Mouse (Mus musculus) hindbrain, embryonic 10.5 days (tissue): ENCODE measurements around the gene Ints6l. TPM values are rescaled to one million over a fixed set of nuclear protein-coding genes. Genes with fewer than 3 reads are reported as not detected.
A peak's percentile ranks its signal among the peaks of the same experiment; 100 is the strongest.
"Not testable (repeated sequence)": the region's sequence is repeated elsewhere in the genome, so short reads cannot be mapped to it uniquely, and the experiment has no call there.

ENCODE experiments used
- DNase-seq: peaks from one replicate; pipeline ENCODE4 v3.0.0-alpha.2; 2017; ENCODE audit warnings: low spot score
- H3K27ac ChIP-seq: fragments of 300-500 bp; sonication (generic); 2 replicates; pipeline ENCODE4 v1.5.1; 2016; ENCODE audit warnings: mild to moderate bottlenecking, moderate library complexity
- H3K27me3 ChIP-seq: fragments of 300-500 bp; sonication (generic); 2 replicates; pipeline ENCODE4 v1.6.1; 2016; ENCODE audit warnings: mild to moderate bottlenecking; ENCODE audit not compliant: poor library complexity, insufficient read depth, severe bottlenecking
- H3K36me3 ChIP-seq: fragments of 300-500 bp; sonication (generic); 2 replicates; pipeline ENCODE4 v1.6.1; 2016; ENCODE audit warnings: mild to moderate bottlenecking, moderate library complexity
- H3K4me1 ChIP-seq: fragments of 300-500 bp; sonication (generic); replicated peaks from 2 replicates; pipeline ENCODE4 v1.6.1; 2016; ENCODE audit warnings: mild to moderate bottlenecking
- H3K4me3 ChIP-seq: fragments of 300-500 bp; sonication (generic); 2 replicates; pipeline ENCODE4 v1.5.1; 2016; ENCODE audit warnings: mild to moderate bottlenecking, moderate library complexity
- H3K9me3 ChIP-seq: fragments of 300-500 bp; sonication (generic); 2 replicates; pipeline ENCODE4 v1.6.1; 2016; ENCODE audit warnings: mild to moderate bottlenecking, moderate library complexity
- WGBS: fragments of 180-500 bp; shearing (Covaris S2); methylation state at CpG from one replicate; pipeline ENCODE4 v1.1.7; 2016; 5-methylcytosine and 5-hydroxymethylcytosine counted together
- polyA plus RNA-seq: library from polyadenylated mRNA; unstranded; fragments of >200 nt; fragmentation: Nextera tagmentation; extraction: Ambion mirVana; gene quantifications from 2 replicates; pipeline ENCODE4 v1.2.1, GENCODE M21; 2016

Gene Ints6l
- polyA plus RNA-seq, 1 experiment from 2014 or later, result 19.4 TPM

- H3K4me3 ChIP-seq, result no peak overlapping the region
Observed at GRCm38 (mm10) chrX:56462020-56462933, 7.6 kb downstream of the Ints6l start.

GRCm38 (mm10) chrX:56464906-56465305 is 10.2 kb downstream of the Ints6l start:
- 94% methylated on average over 1 of the region's 1 CpGs for WGBS

More at GRCm38 (mm10) chrX:56462020-56462933, 7.6 kb downstream of the Ints6l start:
- H3K27me3 ChIP-seq, result no peaks in the 10 kb centered on the region
- H3K9me3 ChIP-seq, result no peaks in the 10 kb centered on the region
- no peak for DNase-seq
- 0 out of 2 replicates have a peak, but pooled peaks cover 4% of the 10 kb centered on the region for H3K36me3 ChIP-seq
- 86% methylated on average over 14 of the region's 14 CpGs for WGBS
- no peaks in the 10 kb centered on the region for H3K4me1 ChIP-seq
- H3K27ac ChIP-seq, result no peak overlapping the region

GRCm38 (mm10) chrX:56467688-56468087 is 13.0 kb downstream of the Ints6l start:
- 67% methylated on average over 4 of the region's 4 CpGs for WGBS
- H3K27ac ChIP-seq, result no peak overlapping the region
- H3K9me3 ChIP-seq, result no peaks in the 10 kb centered on the region
- DNase-seq, result no peak
- H3K27me3 ChIP-seq, result no peaks in the 10 kb centered on the region
- no peaks in the 10 kb centered on the region for H3K4me1 ChIP-seq
- peaks cover 3% of the 10 kb centered on the region; the same call in 1 of the 2 replicates for H3K36me3 ChIP-seq
- no peak overlapping the region for H3K4me3 ChIP-seq

More at GRCm38 (mm10) chrX:56464906-56465305, 10.2 kb downstream of the Ints6l start:
- Histone ChIP-seq H3K4me3 (no peak overlapping the region), H3K27ac (no peak overlapping the region), H3K36me3 (0 out of 2 replicates have a peak, but pooled peaks cover 4% of the 10 kb centered on the region), H3K4me1 (no peaks in the 10 kb centered on the region), H3K9me3 (no peaks in the 10 kb centered on the region), H3K27me3 (no peaks in the 10 kb centered on the region)
- no peak for DNase-seq

- Histone ChIP-seq H3K9me3 (no peaks in the 10 kb centered on the region), H3K27ac (no peak overlapping the region), H3K4me3 (no peak overlapping the region), H3K36me3 (peaks cover 3% of the 10 kb centered on the region; the same call in 1 of the 2 replicates), H3K27me3 (no peaks in the 10 kb centered on the region), H3K4me1 (no peaks in the 10 kb centered on the region)
- DNase-seq, result no peak
- 68% methylated on average over 6 of the region's 6 CpGs for WGBS
Observed at GRCm38 (mm10) chrX:56468422-56468821, 13.8 kb downstream of the Ints6l start.

GRCm38 (mm10) chrX:56474035-56474434 is 19.4 kb downstream of the Ints6l start:
- Histone ChIP-seq H3K9me3 (no peaks in the 10 kb centered on the region), H3K27ac (no peak overlapping the region), H3K27me3 (no peaks in the 10 kb centered on the region), H3K36me3 (peaks cover 3% of the 10 kb centered on the region; the same call in 1 of the 2 replicates), H3K4me1 (no peaks in the 10 kb centered on the region), H3K4me3 (no peak overlapping the region)
- WGBS, result 66% methylated on average over 8 of the region's 8 CpGs
- no peak for DNase-seq

- no peaks in the 10 kb centered on the region for H3K4me1 ChIP-seq
- H3K4me3 ChIP-seq, result no peak overlapping the region
- peaks cover 15% of the 10 kb centered on the region for H3K36me3 ChIP-seq
- no peak overlapping the region for H3K27ac ChIP-seq
- no peak for DNase-seq
- H3K9me3 ChIP-seq, result no peaks in the 10 kb centered on the region
- WGBS, result 88% methylated on average over 3 of the region's 3 CpGs
- H3K27me3 ChIP-seq, result no peaks in the 10 kb centered on the region
Observed at GRCm38 (mm10) chrX:56477553-56477952, 22.9 kb downstream of the Ints6l start.

- H3K27ac ChIP-seq, result no peak overlapping the region
- 62% methylated on average over 3 of the region's 3 CpGs for WGBS
- H3K9me3 ChIP-seq, result no peaks in the 10 kb centered on the region
- H3K36me3 ChIP-seq, result peaks cover 25% of the 10 kb centered on the region
- no peak for DNase-seq
- H3K27me3 ChIP-seq, result no peaks in the 10 kb centered on the region
- no peak overlapping the region for H3K4me3 ChIP-seq
- H3K4me1 ChIP-seq, result no peaks in the 10 kb centered on the region
Observed at GRCm38 (mm10) chrX:56481906-56482305, 27.2 kb downstream of the Ints6l start.

- WGBS, result 33% methylated on average over 1 of the region's 1 CpGs
- DNase-seq, result peak; percentile 55
- Histone ChIP-seq H3K9me3 (no peaks in the 10 kb centered on the region), H3K4me3 (no peak overlapping the region), H3K27ac (no peak overlapping the region), H3K36me3 (peaks cover 5% of the 10 kb centered on the region; the same call in 1 of the 2 replicates), H3K4me1 (no peaks in the 10 kb centered on the region), H3K27me3 (no peaks in the 10 kb centered on the region)
Observed at GRCm38 (mm10) chrX:56489758-56490157, 35.1 kb downstream of the Ints6l start.

- H3K36me3 ChIP-seq, result peaks cover 11% of the 10 kb centered on the region
- no peaks in the 10 kb centered on the region for H3K27me3 ChIP-seq
- 87% methylated on average over 7 of the region's 7 CpGs for WGBS
- H3K27ac ChIP-seq, result no peak overlapping the region
- H3K4me3 ChIP-seq, result no peak overlapping the region
- no peaks in the 10 kb centered on the region for H3K9me3 ChIP-seq
- no peaks in the 10 kb centered on the region for H3K4me1 ChIP-seq
- DNase-seq, result no peak
Observed at GRCm38 (mm10) chrX:56497241-56497640, 42.6 kb downstream of the Ints6l start.

GRCm38 (mm10) chrX:56524442-56524841 is 69.8 kb downstream of the Ints6l start, which contains the start of gene Gm10477:
Gene Gm10477, plus strand, starts transcription at chrX:56524742.
- WGBS, result 90% methylated on average over 6 of the region's 6 CpGs
- H3K27ac ChIP-seq, H3K36me3 ChIP-seq: not testable (repeated sequence)

GRCm38 (mm10) chrX:56531266-56531665 is 76.6 kb downstream of the Ints6l start:
- peak; percentile 51 for DNase-seq
- no peaks in the 10 kb centered on the region for H3K4me1 ChIP-seq
- no peaks in the 10 kb centered on the region for H3K36me3 ChIP-seq
- no peak overlapping the region for H3K4me3 ChIP-seq
- WGBS, result 12% methylated on average over 3 of the region's 3 CpGs
- H3K9me3 ChIP-seq, result no peaks in the 10 kb centered on the region
- no peaks in the 10 kb centered on the region for H3K27me3 ChIP-seq
- no peak overlapping the region for H3K27ac ChIP-seq

More at GRCm38 (mm10) chrX:56524442-56524841, 69.8 kb downstream of the Ints6l start, which contains the start of gene Gm10477:
- H3K4me1 ChIP-seq, H3K9me3 ChIP-seq, H3K4me3 ChIP-seq, DNase-seq, H3K27me3 ChIP-seq: not testable (repeated sequence)

- no peaks in the 10 kb centered on the region for H3K4me1 ChIP-seq
- 56% methylated on average over 4 of the region's 4 CpGs for WGBS
- no peaks in the 10 kb centered on the region for H3K27me3 ChIP-seq
- H3K4me3 ChIP-seq, result no peak overlapping the region
- DNase-seq, result peak; percentile 27
- H3K27ac ChIP-seq, result no peak overlapping the region
- no peaks in the 10 kb centered on the region for H3K36me3 ChIP-seq
- no peaks in the 10 kb centered on the region for H3K9me3 ChIP-seq
Observed at GRCm38 (mm10) chrX:56537162-56537561, 82.5 kb downstream of the Ints6l start.

- WGBS, result 95% methylated on average over 7 of the region's 7 CpGs
- Histone ChIP-seq H3K4me1 (no peaks in the 10 kb centered on the region), H3K9me3 (no peaks in the 10 kb centered on the region), H3K4me3 (no peak within 1 kb of the TSS), H3K36me3 (no peaks in the 10 kb centered on the region), H3K27me3 (no peaks in the 10 kb centered on the region), H3K27ac (no peak within 1 kb of the TSS)
- no peak for DNase-seq
Observed at GRCm38 (mm10) chrX:56549506-56549905, 94.8 kb downstream of the Ints6l start, which contains the start of gene Gm648. Gene Gm648, minus strand, starts transcription at chrX:56549606.
